Mouse (Mus musculus): ENCODE results near the gene Phykpl. TPM values are rescaled to one million over a fixed set of nuclear protein-coding genes. Genes with fewer than 3 reads are reported as not detected.
"Not testable (repeated sequence)": the region's sequence is repeated elsewhere in the genome, so short reads cannot be mapped to it uniquely, and the experiment has no call there.

Phykpl gene
- total RNA-seq, 2 experiments from 2014 or later: 8.1 to 9.4 TPM

- TF ChIP-seq CTCF (conservative IDR thresholded peaks at IDR 0.05): no peak
- no peak overlapping the region for H3K27ac ChIP-seq
- no peak overlapping the region for H3K4me3 ChIP-seq
- DNase-seq (ENCODE audit: low spot score in 2 of 2): no peak
Observed at GRCm38 (mm10) chr11:51591915-51592314, 7.4 kb downstream of the Phykpl start.

- H3K27ac ChIP-seq: no peak overlapping the region
- no peak overlapping the region for H3K4me3 ChIP-seq
- DNase-seq (ENCODE audit: low spot score in 2 of 2): no peak
- no peak for TF ChIP-seq CTCF (conservative IDR thresholded peaks at IDR 0.05)
Observed at GRCm38 (mm10) chr11:51593368-51593767, 8.8 kb downstream of the Phykpl start.

GRCm38 (mm10) chr11:51593849-51594248 is 9.3 kb downstream of the Phykpl start:
- H3K27ac ChIP-seq: no peak overlapping the region
- TF ChIP-seq CTCF (conservative IDR thresholded peaks at IDR 0.05): no peak
- no peak overlapping the region for H3K4me3 ChIP-seq
- DNase-seq (ENCODE audit: low spot score in 2 of 2): no peak

GRCm38 (mm10) chr11:51594715-51595350 is 10.3 kb downstream of the Phykpl start:
- Histone ChIP-seq H3K4me3 (no peak overlapping the region), H3K27ac (no peak overlapping the region)
- no peak for DNase-seq (ENCODE audit: low spot score in 2 of 2)
- TF ChIP-seq CTCF (conservative IDR thresholded peaks at IDR 0.05): no peak

- DNase-seq (ENCODE audit: low spot score in 2 of 2): no peak
- Histone ChIP-seq H3K27ac (no peak overlapping the region), H3K4me3 (no peak overlapping the region)
- TF ChIP-seq CTCF (conservative IDR thresholded peaks at IDR 0.05): no peak
Observed at GRCm38 (mm10) chr11:51595459-51596083, 11.0 kb downstream of the Phykpl start.

- H3K27ac ChIP-seq: no peak overlapping the region
- no peak for TF ChIP-seq CTCF (conservative IDR thresholded peaks at IDR 0.05)
- no peak overlapping the region for H3K4me3 ChIP-seq
- no peak for DNase-seq (ENCODE audit: low spot score in 2 of 2)
Observed at GRCm38 (mm10) chr11:51597553-51597952, 13.0 kb downstream of the Phykpl start.

GRCm38 (mm10) chr11:51602253-51602652 is 17.7 kb downstream of the Phykpl start:
- H3K27ac ChIP-seq: 0 out of 2 replicates have a peak overlapping the region, but pooled peaks have one; percentile 3
- no peak for DNase-seq (ENCODE audit: low spot score in 2 of 2)
- H3K4me3 ChIP-seq: no peak overlapping the region
- TF ChIP-seq CTCF (conservative IDR thresholded peaks at IDR 0.05): no peak

- H3K27ac ChIP-seq: peak overlapping the region; percentile 95
- TF ChIP-seq CTCF (conservative IDR thresholded peaks at IDR 0.05): no peak
- DNase-seq (ENCODE audit: low spot score in 2 of 2): peak; percentile 76 to 77
- peak overlapping the region; percentile 71 for H3K4me3 ChIP-seq
Observed at GRCm38 (mm10) chr11:51605602-51606446, 21.3 kb downstream of the Phykpl start.

- TF ChIP-seq CTCF (conservative IDR thresholded peaks at IDR 0.05): no peak
- Histone ChIP-seq H3K4me3 (peak within 1 kb of the TSS; percentile 71), H3K27ac (peak within 1 kb of the TSS; percentile 95)
- DNase-seq (ENCODE audit: low spot score in 2 of 2): peak; percentile 97
Observed at GRCm38 (mm10) chr11:51606447-51607095, 22.0 kb downstream of the Phykpl start, which contains the start of gene Hnrnpab. Gene Hnrnpab (minus strand): TSS chr11:51606847.

- Histone ChIP-seq H3K27ac (peak overlapping the region; percentile 95), H3K4me3 (peak overlapping the region; percentile 71)
- no peak for DNase-seq (ENCODE audit: low spot score in 2 of 2)
- no peak for TF ChIP-seq CTCF (conservative IDR thresholded peaks at IDR 0.05)
Observed at GRCm38 (mm10) chr11:51607096-51607738, 22.7 kb downstream of the Phykpl start.

- Histone ChIP-seq H3K27ac (no peak overlapping the region), H3K4me3 (no peak overlapping the region)
- no peak for TF ChIP-seq CTCF (conservative IDR thresholded peaks at IDR 0.05)
- no peak for DNase-seq (ENCODE audit: low spot score in 2 of 2)
Observed at GRCm38 (mm10) chr11:51609266-51609909, 24.8 kb downstream of the Phykpl start.

GRCm38 (mm10) chr11:51609940-51610339 is 25.4 kb downstream of the Phykpl start:
- not testable (repeated sequence) for DNase-seq (ENCODE audit: low spot score in 2 of 2); H3K4me3 ChIP-seq; H3K27ac ChIP-seq

All from layer of hippocampus, adult 2 months (tissue).